Mouse (Mus musculus): ENCODE results near the gene Dyrk4.

The Dyrk4 gene

DNA sequence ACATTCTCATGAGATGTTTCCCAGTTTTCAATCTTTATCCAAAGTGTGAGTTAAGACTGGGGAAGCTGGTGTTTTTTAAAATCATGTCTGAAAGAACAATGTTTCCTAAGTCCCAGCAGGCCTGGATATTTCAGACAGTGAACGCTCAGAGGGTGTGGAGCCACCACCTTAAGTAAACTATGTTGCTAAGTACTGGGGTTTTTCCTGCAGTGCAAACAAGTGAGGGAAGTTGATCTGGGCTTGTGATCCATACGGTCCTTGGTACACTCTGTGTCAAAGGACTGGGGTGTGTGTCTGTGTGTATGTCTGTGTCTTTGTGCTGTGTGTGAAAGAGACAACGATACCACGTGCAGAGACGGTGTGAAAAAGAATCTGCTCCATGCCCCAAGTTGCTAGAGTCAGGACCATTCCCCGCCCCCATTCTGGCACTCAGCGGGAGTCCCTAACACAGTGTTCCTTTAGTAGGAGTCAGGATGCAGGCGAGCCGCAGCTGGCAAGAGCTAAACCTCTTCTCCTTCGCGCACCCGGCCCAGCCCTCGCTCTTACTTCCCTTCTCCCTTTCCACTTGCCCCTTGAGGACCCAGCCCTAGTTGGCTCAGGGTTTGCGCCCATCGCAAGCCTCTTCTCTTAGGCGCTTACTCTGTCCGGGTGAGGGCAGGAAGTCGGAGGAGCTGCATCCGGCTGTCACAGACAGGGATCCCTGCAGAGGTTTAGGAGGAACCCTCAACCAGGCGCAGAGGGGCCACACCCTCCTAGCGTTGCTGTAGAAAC lies at the start of gene Dyrk4:
Gene Dyrk4 (minus strand): TSS at position 729 of the 771 bp plus-strand sequence.
- in situ Hi-C loops (cut with MboI; ENCODE audit: low sequenced_read_pairs): no loop called here

DNA sequence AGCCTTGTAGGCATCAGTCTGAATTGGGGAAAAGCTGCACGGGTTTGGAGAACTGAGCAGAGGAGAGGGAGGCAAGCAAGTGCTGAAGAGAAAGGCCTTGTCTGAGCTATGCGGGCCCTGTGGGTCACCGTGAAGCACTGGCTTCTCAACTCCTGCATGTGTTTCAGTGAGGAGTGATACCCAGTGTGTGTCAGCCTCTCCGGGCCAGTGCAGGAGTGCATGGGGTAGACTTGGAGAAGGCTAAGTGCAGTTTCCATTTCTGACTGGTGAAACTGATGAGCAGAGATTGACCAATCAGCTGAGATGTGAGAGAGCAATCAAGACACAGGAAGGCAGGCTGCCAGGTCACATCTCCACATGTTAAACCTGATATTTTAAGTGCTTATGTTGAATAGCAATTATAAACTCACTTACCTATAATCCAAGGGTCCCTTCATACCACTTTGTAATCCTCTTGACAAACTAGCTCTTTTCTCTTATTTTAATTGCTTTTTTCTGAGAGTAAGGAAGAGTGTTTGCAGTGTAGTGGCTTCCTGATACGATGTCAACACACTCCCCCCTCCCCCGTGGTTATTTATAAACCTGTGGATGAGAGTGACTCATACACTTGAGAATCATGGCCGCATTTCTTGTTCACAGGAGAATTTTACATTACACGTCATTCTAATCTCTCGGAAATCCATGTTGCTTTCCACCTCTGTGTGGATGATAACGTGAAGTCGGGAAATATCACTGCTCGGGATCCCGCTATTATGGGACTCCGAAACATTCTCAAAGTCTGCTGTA lies 44.8 kb upstream of the Dyrk4 start:
- in situ Hi-C loops (cut with MboI; ENCODE audit: low sequenced_read_pairs): no loop called here

DNA sequence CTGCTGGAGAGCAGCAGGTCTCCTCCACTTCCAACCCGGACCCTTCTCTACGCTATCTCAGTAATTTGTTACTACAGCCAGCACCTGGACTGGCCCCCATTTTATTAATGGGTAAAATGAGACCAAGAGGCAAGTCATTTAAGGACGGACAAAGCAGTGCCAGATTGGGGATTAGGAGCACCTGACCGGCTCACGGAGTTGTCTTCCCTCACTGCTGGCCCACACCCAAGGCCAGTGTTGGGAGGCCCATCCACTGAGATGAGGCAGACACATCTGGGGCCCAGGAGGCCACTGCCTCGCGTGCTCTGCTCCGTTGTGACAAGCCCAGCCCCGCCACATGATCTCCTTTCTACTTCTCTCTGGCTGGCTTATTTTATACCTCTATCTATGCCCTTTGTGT lies 41.8 kb upstream of the Dyrk4 start:
- in situ Hi-C loops (cut with MboI; ENCODE audit: low sequenced_read_pairs): no loop called here

DNA sequence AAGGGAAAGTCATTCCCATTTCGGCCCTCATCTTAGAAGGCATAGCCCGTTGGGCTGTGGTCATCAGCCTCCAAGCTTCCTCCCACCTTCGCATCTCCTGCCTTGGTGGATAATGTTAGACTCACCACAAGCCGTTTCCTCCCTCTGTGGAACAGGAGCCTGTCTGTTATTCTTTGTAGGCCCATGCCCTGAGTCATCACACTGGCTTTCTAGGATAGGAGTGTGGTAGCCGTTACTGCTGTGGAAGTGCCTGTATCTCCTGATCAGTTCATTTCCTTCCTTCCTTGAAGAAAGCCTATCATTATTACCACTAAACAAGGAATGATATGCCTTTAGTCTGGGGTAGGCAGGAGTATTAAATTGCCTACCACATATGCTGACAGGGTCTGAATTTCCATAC lies 41.1 kb upstream of the Dyrk4 start:
- in situ Hi-C loops (cut with MboI; ENCODE audit: low sequenced_read_pairs): no loop called here

DNA sequence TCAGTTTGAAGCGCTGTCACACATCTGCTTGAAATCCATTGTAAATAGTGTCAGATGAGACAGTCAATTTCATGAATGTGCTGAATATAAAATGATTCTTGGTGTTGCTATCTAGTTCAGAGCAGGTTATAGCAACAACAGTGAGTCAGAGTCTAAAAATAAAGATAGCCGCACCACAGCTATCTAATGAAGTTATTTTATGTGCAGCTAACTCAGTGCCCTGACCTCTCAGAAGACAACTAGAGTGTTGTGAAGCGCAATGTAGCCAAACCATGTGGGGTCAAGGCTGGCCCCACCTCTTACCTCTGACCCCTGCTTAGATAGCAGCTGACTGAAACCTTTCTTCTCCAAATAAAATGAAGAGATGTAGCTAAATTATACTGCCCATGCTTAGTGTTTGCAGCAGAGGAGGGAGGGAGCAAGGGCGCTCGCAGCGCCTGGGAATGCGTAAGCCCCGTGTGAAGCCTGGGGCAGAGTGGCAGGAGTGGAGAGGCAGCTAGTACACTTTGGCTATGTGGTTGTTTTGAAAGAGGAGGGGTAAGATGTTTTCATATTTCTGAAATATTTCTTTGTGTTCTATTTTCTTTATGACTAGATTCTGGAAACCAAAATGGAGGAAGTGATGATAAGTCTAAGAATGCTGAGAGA lies 39.9 kb upstream of the Dyrk4 start:
- in situ Hi-C loops (cut with MboI; ENCODE audit: low sequenced_read_pairs): no loop called here

DNA sequence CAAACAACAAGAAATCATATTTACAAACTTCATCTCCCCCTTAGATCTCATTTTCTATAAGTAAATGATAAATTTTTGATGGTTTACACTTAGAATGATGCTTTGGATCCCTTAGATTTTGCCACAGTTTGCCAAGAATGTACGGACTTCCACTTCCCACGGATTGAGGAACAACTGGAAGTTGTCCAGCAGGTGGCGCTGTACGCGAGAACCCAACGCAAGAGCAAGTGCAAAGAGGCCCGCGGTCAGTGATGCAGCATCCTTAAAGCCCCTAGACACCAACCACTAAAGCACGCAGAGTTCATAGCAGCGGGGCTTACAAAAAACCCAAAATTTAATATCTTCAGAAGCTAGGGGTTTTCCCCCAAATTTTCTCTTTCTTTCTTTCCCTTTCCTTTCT lies 34.1 kb upstream of the Dyrk4 start:
- in situ Hi-C loops (cut with MboI; ENCODE audit: low sequenced_read_pairs): no loop called here

DNA sequence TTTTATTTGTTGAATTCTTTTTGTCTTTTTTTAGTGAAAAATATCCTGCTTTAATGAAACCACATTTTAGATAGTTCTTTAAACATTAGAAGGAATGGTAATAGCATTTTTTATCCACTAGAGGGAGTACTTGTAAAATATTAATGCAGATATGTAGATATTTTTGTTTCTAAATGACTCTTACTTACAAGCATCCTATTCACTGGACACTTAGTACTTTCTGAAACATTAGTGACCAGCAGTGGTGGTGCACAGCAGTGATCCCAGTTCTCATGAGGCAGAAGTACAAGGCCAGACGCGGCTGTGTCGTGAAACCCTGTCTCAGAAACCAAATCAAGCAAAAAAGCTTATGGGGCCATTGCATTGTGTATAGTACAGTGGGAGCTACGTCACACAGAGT lies 26.7 kb upstream of the Dyrk4 start:
- in situ Hi-C loops (cut with MboI; ENCODE audit: low sequenced_read_pairs): loop anchor here (10.0 kb wide), 1 partner anchor 176 kb away; no protein-coding TSS in a partner anchor

DNA sequence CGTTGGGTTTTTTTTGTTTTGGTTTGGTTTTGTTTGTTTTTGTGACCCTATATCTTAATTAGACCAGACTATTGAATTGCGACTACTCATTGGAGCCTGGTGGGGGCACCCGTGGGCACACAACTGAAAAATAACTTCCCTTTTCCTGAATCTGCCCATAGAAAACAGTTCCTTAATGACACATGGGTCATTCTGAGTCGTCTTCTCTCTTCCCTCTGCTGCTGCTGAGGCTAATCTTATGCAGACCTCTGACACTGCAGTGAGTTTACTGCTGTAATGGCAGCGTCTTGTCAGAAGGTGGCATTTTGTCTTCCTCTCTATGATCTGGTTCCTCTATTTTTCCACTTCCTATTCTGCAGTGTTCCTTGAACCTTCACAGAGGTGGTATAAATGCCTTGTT lies 18.8 kb upstream of the Dyrk4 start:
- in situ Hi-C loops (cut with MboI; ENCODE audit: low sequenced_read_pairs): loop anchor here (10.0 kb wide), 1 partner anchor 184 kb away; no protein-coding TSS in a partner anchor

DNA sequence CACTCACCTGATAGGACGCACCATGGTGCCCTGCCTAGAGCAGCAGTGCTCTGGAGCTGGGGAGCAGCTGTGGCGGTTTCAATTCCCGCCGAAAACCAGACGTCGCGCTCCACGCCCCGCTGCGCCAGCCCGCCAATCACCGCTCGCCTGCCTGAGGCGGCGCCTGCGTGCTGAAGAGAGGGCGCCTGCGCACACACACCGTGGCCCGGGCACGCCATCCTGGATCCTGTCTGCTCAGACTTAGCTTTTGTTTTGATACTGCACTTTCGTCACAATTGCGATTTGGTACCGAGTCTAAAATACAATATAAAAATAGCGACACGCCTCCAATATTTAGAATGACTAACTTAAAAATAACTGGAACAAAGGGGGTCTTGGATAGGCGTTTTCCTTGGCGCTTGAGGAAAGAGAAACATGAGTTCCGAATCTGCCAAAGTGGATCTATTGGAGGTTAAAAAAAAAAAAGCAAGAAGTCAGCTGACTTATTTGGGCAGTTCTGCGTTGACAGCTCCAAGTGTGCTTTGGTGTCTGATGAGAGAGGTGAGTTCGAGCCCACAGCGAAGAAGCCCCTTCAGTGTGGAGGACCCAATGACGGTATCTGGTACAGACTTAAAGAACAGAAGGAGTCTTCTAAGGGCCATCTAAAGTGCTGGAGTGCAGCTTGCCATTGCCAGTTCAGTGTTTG lies 18.0 kb upstream of the Dyrk4 start, which contains the start of the genes Rad51ap1 and D6Wsu163e:
Gene Rad51ap1 (minus strand): TSS at position 101 of the 685 bp plus-strand sequence.
Gene D6Wsu163e (plus strand): TSS at position 476 of the 685 bp plus-strand sequence.
- in situ Hi-C loops (cut with MboI; ENCODE audit: low sequenced_read_pairs): loop anchor here (10.0 kb wide), 3 partner anchors 115 to 185 kb away; no protein-coding TSS in a partner anchor

DNA sequence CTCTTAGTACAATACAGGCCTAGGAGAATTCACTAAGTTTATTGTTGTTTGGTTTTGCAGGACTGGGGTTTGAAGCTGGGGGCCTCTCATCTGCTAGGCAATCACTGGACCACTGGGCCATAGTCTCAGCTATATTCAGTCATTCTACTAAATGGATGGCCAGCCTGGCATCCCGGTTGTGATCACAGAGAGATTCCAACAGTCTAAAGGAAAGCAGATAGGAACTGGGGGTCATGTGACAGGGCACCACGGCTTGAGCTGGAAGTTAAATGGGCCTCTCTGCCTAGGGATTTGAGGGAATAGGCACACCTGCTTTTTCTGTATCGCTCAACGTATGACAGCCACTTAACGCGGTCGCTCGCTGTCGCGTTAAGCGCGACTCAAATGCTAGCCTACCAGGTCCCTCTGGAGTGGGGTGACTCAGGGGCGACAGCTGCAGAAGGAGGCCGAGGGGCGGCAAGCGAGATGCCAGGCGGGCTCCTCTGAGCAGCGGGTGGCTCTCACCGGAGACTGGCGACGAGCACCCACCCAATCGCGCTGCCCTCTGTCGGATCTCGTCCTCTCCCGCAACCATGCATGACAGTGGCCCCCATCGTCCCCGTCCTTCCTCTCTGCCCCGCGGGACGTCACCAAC lies 17.3 kb upstream of the Dyrk4 start:
- in situ Hi-C loops (cut with MboI; ENCODE audit: low sequenced_read_pairs): loop anchor here (10.0 kb wide), 2 partner anchors 114 to 144 kb away; no protein-coding TSS in a partner anchor

DNA sequence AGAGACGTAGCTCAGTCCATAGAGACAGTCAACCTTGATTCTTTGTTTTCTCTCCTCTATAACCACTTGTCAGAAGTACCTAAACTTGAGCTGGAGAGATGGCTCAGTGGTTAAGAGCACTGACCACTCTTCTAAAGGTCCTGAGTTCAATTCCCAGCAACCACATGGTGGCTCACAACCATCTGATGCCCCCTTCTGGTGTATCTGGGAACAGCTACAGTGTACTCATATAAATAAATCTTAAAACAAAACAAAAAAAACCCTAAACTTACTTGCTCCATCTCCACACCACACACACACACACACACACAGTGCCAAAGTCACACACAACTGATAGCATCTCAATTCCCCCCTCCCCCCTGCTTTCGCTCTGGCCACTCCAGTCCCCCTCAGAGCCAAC lies 16.4 kb upstream of the Dyrk4 start:
- in situ Hi-C loops (cut with MboI; ENCODE audit: low sequenced_read_pairs): loop anchor here (10.0 kb wide), 2 partner anchors 113 to 143 kb away; no protein-coding TSS in a partner anchor

DNA sequence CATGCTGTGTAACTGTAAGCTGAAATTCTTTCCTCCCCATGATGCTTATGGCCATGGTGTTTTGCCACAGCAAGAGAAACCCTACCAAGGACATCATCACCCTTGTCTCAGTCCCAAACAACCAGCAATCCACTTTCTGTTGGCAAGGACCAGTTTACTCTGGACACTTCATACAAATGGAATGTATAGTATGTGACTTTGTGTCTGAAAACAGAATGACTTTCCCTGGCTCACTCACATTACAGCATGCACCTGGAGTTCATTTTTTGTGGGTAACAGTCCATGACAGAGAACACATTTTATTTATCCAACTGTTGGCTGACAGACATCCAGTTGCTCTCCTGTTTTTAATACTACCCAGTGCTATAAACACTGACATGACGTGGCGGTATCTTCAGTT lies 11.3 kb upstream of the Dyrk4 start:
- in situ Hi-C loops (cut with MboI; ENCODE audit: low sequenced_read_pairs): loop anchor here (10.0 kb wide), 2 partner anchors 108 to 138 kb away; no protein-coding TSS in a partner anchor

DNA sequence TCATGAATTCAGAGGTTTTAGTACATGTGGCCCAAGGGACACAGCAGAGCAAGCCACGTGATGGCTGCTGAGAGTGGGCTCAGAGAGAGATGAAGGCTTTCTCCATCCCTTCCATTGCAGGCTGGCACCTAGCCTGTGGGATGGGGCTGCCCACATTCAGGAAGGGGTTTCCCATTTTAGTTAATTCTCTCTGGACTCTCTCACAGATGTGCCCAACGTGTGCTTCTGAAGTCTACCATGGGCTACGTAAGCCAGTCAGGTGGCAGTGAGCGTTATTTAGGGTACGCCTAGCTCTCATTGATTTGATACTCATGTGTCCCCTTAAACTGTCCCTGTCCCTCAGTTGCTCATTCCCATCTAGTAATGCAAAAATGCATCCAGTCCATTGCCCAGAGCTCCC lies 6.7 kb downstream of the Dyrk4 start:
- in situ Hi-C loops (cut with MboI; ENCODE audit: low sequenced_read_pairs): no loop called here

DNA sequence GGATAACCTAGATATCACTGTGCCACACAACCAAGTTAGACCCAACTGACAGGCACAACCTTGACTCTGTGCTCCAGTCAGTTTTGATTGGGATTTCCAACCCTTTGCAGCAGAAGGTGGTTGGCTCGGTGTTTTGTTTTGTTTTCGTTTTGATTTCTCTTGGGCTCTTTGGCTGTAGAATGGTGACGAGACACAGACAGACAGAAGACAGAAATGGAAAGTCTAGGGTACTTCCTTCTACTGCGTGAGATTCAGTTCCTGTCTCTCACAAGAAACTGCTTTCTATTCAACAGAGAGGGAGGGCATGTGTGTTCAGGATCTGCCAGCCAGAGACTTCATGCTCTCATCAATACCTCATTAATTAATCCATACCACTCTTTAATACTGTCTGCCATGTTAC lies 10.9 kb downstream of the Dyrk4 start:
- in situ Hi-C loops (cut with MboI; ENCODE audit: low sequenced_read_pairs): no loop called here

DNA sequence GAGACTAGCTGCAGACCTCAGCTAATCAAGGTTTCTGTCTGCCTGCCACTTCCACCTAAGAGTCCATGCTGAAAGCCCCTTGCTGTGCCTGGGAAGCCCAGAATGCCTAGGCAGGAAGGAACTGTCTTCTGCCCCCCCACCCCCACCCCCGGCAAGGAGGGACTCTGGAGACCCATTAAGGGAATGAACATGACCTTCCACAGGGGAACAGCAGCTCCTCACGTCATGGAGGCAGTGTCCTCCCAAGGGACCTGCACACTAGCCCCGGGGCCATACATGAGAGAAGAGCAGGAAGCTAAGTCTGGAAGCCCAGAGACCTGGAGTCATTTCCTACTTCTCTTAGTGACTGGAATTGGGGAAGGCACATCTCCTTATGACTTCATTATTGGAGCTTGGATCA lies 13.8 kb downstream of the Dyrk4 start:
- in situ Hi-C loops (cut with MboI; ENCODE audit: low sequenced_read_pairs): no loop called here

DNA sequence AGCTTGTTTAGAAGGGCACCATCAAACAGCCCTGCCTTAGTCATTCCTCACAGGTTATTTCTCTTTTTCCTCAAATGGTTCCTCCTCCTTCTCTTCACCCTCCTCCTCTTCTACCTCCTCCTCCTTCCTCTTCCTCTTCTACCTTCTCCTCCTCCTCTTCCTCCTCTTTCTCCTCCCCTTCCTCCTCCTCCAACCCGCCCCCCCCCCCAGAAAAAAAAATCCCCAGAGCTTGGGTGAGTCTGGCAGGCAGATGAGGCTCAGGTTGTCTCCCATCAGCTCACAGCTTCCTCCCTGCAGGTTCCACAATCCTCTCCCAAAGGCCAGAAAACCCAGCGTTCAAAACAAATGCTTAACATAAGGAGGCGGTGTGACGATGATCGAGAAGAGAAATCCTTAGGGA lies 14.3 kb downstream of the Dyrk4 start:
- in situ Hi-C loops (cut with MboI; ENCODE audit: low sequenced_read_pairs): no loop called here

DNA sequence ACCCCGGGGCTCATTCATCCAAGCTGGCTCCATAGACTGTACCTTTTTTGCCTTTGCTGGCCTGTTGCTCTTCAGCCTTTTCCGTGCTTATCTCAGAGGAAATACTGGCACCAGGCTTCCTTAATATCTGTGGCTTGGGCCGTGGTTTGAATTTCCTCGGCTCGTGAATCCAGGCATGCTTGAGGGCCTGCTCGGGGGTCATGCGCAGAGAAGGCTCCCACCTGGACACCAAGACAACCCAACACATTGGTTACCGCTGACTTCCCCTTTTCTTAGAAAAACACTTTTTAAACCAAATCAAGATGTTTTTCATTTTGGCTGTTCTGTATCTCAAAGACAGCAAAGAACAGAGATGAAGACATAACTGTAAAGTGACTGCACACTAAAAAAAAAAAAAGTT lies 44.5 kb downstream of the Dyrk4 start:
- in situ Hi-C loops (cut with MboI; ENCODE audit: low sequenced_read_pairs): no loop called here

DNA sequence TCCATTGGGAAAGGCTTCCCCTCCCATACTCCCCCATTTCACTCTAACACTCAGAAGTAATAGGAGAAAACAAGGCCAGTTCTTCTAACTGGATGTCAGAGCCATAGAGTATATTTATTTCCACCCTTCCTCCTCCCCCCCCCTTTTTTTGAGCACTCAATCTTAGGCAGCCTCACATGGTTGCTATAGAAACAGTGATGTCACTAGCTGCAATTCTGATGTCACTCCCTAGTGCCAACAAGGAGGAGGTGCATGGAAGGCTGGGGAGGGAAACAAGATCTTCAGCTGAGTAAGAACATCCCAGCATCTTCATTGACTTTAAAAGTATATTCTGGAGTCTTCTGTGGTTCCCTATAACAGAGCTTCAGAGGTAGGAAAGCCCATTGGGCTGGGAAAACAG lies 68.8 kb downstream of the Dyrk4 start, which contains the start of gene Akap3:
Gene Akap3 (plus strand): TSS at position 218 of the 400 bp plus-strand sequence.
- in situ Hi-C loops (cut with MboI; ENCODE audit: low sequenced_read_pairs): no loop called here

DNA sequence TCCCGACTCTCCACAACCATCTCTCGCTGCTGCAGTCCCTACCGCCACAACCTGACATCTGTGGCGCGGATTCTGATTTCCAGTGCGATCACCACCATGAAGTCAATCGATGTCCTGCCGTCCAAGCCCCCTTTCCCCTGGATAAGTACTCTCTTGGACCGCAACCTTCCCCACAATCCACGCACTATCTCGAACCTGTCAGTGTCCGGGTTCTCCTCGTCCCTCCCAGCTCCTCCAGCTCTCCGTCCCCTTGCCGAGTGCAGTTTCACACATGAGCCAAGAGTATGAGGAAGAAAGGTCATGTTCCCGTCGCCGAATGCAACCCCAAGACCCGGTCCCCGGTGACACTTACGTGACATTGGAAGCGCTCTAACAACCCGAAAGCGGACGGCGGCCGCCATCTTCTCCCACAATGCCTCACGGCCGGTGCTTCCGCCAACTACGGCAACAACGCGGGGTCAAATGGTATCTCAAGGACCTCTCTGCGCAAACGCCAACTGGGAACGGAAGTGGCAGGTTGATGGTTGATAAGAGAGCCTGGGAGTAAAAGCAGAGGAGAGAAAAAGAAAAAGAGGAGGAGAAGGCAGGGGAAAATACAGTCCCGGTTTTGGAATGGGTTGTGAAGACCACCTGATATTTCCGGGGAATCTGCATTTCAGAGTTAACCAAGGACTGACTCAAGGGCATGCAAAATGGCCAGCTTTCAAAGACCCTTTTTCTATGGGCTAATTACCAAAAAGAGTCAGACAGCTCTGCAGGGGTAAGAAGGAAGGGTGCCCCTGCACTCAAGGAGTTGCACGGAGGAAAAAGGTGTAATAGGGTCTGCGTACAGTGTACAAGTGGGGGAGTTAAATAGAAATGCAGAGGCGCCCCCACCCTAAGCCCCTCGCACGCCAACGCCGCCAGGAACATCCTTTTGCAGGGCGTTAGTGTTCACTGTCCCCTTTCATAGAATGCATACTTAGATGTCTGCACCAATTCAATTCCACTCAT lies 72.6 kb downstream of the Dyrk4 start, which contains the start of gene Ndufa9:
Gene Ndufa9 (minus strand): TSS at position 425 of the 993 bp plus-strand sequence.
- in situ Hi-C loops (cut with MboI; ENCODE audit: low sequenced_read_pairs): no loop called here
